Mouse (Mus musculus): ENCODE results near the gene Wipf1. TPM values are rescaled to one million over a fixed set of nuclear protein-coding genes. Genes with fewer than 3 reads are reported as not detected.

Gene Wipf1
- polyA plus RNA-seq, 1 experiment from 2014 or later: 8.2 TPM

DNA sequence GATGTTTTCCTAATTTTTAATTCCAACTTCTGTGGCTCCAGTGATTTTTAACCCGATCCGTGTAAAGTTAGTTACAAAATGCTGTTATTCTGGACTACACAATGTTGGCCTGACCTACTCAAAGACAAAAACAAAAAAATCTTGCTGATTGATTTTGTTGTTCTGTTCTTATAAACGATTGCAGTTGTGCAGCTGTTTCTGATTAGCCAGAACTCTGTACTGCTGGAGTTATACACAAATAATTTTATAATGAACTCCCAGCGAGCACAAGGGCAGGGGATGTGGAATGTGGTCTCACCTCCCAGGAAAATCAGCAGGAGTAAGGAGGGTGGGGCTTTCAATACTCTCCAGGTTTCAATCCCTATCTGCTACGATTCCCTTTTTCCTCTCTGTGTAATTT is 10.6 kb downstream of the Wipf1 start:
- Histone ChIP-seq H3K4me3 (ENCODE audit: low read depth, low read length) (no peak overlapping the region), H3K27ac (ENCODE audit: low read depth, low read length) (no peak overlapping the region), H3K27me3 (ENCODE audit: control insufficient read depth, insufficient read depth, low read length) (no peaks in the 10 kb centered on the region), H3K4me1 (ENCODE audit: control insufficient read depth, insufficient read depth, low read length) (0 out of 2 replicates have a peak, but pooled peaks cover 3% of the 10 kb centered on the region), H3K4me2 (no peak overlapping the region), H3K9ac (ENCODE audit: low read length) (no peak overlapping the region), H3K9me3 (ENCODE audit: control insufficient read depth, low read length) (no peaks in the 10 kb centered on the region), H3K36me3 (ENCODE audit: control insufficient read depth, insufficient read depth, low read length) (peaks cover 3% of the 10 kb centered on the region; the same call in 1 of the 2 replicates)
- ATAC-seq (ENCODE audit: low FRiP score) (no peak), DNase-seq (ENCODE audit: low spot score, missing footprints) (no peak)
- 87% methylated on average over 5 of the region's 5 CpGs for WGBS

DNA sequence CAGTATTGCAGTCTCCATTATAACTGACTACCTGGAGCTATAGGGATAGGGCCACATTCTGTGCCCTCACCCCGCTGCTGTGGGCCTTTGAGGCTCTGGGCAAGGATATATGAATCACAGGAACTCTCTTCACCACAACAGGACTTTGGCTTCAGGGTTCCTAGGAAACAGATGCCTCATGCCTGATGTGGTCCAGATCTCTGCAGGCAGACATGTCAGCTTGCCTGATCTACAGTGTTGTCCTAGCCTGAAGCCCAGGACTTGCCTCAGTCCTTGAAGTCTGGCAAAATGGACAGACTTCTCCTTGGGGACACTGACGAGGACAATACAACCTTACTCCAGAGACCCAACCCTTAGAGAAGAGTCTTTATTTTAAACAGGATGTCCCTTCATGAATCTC is 11.2 kb downstream of the Wipf1 start:
- Histone ChIP-seq H3K27ac (ENCODE audit: low read depth, low read length) (no peak overlapping the region), H3K9me3 (ENCODE audit: control insufficient read depth, low read length) (no peaks in the 10 kb centered on the region), H3K4me3 (ENCODE audit: low read depth, low read length) (no peak overlapping the region), H3K4me2 (no peak overlapping the region), H3K9ac (ENCODE audit: low read length) (no peak overlapping the region), H3K4me1 (ENCODE audit: control insufficient read depth, insufficient read depth, low read length) (0 out of 2 replicates have a peak, but pooled peaks cover 3% of the 10 kb centered on the region), H3K27me3 (ENCODE audit: control insufficient read depth, insufficient read depth, low read length) (no peaks in the 10 kb centered on the region), H3K36me3 (ENCODE audit: control insufficient read depth, insufficient read depth, low read length) (peaks cover 3% of the 10 kb centered on the region; the same call in 1 of the 2 replicates)
- no peak for ATAC-seq (ENCODE audit: low FRiP score)
- whole genome bisulfite sequencing: 82% methylated on average over 2 of the region's 2 CpGs
- DNase-seq (ENCODE audit: low spot score, missing footprints): no peak

DNA sequence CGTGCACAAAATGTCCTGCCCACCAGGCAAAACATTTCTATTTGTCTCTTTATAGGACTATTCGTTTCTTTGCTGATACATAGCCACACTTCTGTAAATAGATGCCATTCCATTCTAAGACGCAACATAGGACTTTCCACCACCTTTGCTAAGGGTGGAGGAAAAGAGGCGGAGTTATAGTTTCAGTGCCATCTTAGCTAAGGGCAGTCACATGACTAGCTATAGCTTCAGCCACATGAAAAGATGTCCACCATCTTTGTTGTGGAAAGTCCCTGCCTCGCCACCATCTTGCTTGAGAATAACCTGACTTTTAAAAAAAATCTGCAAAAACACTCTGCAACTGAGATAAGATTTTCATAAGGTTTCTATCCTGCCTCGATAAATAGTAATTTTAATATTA is 15.4 kb downstream of the Wipf1 start:
- H3K9ac ChIP-seq (ENCODE audit: low read length): no peak overlapping the region
- no peak overlapping the region for H3K27ac ChIP-seq (ENCODE audit: low read depth, low read length)
- peaks cover 3% of the 10 kb centered on the region; the same call in 1 of the 2 replicates for H3K36me3 ChIP-seq (ENCODE audit: control insufficient read depth, insufficient read depth, low read length)
- DNase-seq (ENCODE audit: low spot score, missing footprints) (no peak), ATAC-seq (ENCODE audit: low FRiP score) (no peak)
- H3K27me3 ChIP-seq (ENCODE audit: control insufficient read depth, insufficient read depth, low read length): no peaks in the 10 kb centered on the region
- no peaks in the 10 kb centered on the region for H3K4me1 ChIP-seq (ENCODE audit: control insufficient read depth, insufficient read depth, low read length)
- no peak overlapping the region for H3K4me2 ChIP-seq
- H3K4me3 ChIP-seq (ENCODE audit: low read depth, low read length): no peak overlapping the region
- 91% methylated on average over 6 of the region's 6 CpGs for WGBS
- no peaks in the 10 kb centered on the region for H3K9me3 ChIP-seq (ENCODE audit: control insufficient read depth, low read length)

DNA sequence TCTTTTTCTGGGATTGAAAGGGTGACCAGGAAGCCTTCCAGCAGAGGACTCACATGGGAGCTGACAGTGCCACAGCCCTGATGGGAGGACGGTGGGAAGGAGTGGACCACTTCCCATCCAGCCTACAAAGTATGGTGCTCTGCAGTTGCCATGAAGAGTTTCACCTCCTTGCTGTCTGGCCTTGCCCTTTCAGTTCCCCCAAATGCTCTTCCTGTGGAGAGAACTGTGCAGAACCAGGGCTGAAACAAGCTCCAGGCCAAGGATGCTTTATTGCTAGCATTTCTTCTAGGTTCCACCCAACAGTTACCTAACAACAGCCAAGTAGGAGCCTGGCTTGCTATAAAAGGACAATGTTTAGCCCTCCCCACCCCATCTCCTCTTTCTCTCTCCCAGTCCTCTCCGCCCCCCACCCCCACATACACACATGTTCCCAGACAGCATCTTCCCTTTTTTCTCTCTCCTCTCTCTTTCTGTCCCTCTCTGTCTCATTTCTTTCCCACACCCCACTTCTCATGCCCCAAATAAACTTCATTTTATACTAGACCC is 16.3 kb downstream of the Wipf1 start:
- H3K27ac ChIP-seq (ENCODE audit: low read depth, low read length): no peak overlapping the region
- H3K27me3 ChIP-seq (ENCODE audit: control insufficient read depth, insufficient read depth, low read length): no peaks in the 10 kb centered on the region
- no peaks in the 10 kb centered on the region for H3K9me3 ChIP-seq (ENCODE audit: control insufficient read depth, low read length)
- H3K9ac ChIP-seq (ENCODE audit: low read length): no peak overlapping the region
- ATAC-seq (ENCODE audit: low FRiP score) (no peak), DNase-seq (ENCODE audit: low spot score, missing footprints) (no peak)
- H3K4me1 ChIP-seq (ENCODE audit: control insufficient read depth, insufficient read depth, low read length): no peaks in the 10 kb centered on the region
- H3K36me3 ChIP-seq (ENCODE audit: control insufficient read depth, insufficient read depth, low read length): peaks cover 3% of the 10 kb centered on the region; the same call in 1 of the 2 replicates
- H3K4me3 ChIP-seq (ENCODE audit: low read depth, low read length): no peak overlapping the region
- WGBS: 93% methylated on average over 2 of the region's 2 CpGs
- H3K4me2 ChIP-seq: no peak overlapping the region

DNA sequence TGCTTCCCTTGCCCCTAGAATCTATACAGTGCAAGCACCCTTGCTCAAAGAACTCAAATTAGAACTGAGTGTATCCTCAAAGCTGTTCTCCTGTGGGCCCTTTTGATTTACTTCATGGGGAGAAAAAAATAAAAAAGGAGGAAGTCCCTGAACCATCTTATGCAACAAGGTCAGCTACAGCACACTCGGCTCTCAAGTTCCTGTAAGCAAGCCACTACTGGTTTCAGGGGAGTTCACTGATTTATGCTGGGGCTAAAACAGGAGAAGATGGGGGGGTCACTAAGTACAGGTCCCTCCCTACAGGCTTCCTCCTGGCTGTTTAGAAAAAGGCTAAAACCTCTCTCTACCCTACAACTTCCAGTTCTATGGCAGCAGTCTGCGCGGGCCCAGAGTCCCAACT is 17.5 kb downstream of the Wipf1 start:
- Histone ChIP-seq H3K36me3 (ENCODE audit: control insufficient read depth, insufficient read depth, low read length) (peaks cover 3% of the 10 kb centered on the region; the same call in 1 of the 2 replicates), H3K27me3 (ENCODE audit: control insufficient read depth, insufficient read depth, low read length) (no peaks in the 10 kb centered on the region), H3K4me2 (no peak overlapping the region), H3K4me1 (ENCODE audit: control insufficient read depth, insufficient read depth, low read length) (no peaks in the 10 kb centered on the region), H3K27ac (ENCODE audit: low read depth, low read length) (no peak overlapping the region), H3K9ac (ENCODE audit: low read length) (no peak overlapping the region), H3K9me3 (ENCODE audit: control insufficient read depth, low read length) (no peaks in the 10 kb centered on the region), H3K4me3 (ENCODE audit: low read depth, low read length) (no peak overlapping the region)
- ATAC-seq (ENCODE audit: low FRiP score) (no peak), DNase-seq (ENCODE audit: low spot score, missing footprints) (no peak)
- WGBS: 92% methylated on average over 3 of the region's 3 CpGs

DNA sequence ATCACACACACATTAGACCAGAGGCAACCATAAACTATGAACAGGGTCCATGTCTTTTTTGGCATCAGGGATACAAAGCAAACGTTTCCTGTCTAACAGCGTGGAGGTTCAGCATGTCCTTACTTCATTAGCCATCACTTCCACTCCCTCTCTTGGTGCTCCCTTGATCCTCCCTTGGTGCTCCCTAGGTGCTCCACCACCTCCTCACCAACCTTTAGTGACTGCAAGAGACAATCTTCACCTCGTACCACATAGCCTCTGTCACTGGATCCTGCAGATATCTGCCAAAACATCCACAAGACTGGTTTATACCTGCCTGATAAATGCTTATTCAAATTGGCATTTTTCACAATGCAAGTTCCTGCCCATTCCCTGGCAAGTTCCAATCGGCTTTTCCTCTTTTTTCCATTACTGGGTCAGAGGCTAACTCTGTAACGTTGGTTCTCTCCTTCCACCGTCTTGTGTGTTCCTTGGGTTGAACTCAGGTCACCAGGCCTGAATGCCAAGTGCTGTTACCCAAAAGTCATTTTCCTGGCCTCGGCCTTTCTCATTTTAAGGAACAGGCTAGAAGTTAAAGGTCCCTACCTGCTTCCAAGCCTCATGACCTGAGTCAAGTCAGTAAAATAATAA is 18.7 kb downstream of the Wipf1 start:
- Histone ChIP-seq H3K9ac (ENCODE audit: low read length) (no peak overlapping the region), H3K27me3 (ENCODE audit: control insufficient read depth, insufficient read depth, low read length) (no peaks in the 10 kb centered on the region), H3K4me1 (ENCODE audit: control insufficient read depth, insufficient read depth, low read length) (no peaks in the 10 kb centered on the region), H3K9me3 (ENCODE audit: control insufficient read depth, low read length) (no peaks in the 10 kb centered on the region), H3K4me3 (ENCODE audit: low read depth, low read length) (no peak overlapping the region), H3K36me3 (ENCODE audit: control insufficient read depth, insufficient read depth, low read length) (no peaks in the 10 kb centered on the region), H3K4me2 (no peak overlapping the region), H3K27ac (ENCODE audit: low read depth, low read length) (no peak overlapping the region)
- WGBS: 87% methylated on average over 7 of the region's 7 CpGs
- ATAC-seq (ENCODE audit: low FRiP score) (no peak), DNase-seq (ENCODE audit: low spot score, missing footprints) (no peak)

DNA sequence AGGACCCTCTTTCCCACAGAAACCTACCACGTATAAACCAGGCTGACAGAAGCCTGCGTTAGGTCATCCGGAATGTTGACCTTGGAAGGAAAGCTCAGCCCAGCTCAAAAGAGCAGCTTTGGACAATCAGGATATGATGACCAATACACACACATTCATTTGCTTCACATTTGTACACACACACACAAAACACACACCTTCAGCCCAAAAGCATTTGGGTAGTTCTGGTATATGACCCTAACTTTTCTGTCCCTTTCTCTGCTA is 19.6 kb downstream of the Wipf1 start:
- 78% methylated on average over 3 of the region's 3 CpGs for WGBS
- Histone ChIP-seq H3K4me1 (ENCODE audit: control insufficient read depth, insufficient read depth, low read length) (no peaks in the 10 kb centered on the region), H3K9me3 (ENCODE audit: control insufficient read depth, low read length) (no peaks in the 10 kb centered on the region), H3K4me2 (no peak overlapping the region), H3K27ac (ENCODE audit: low read depth, low read length) (no peak overlapping the region), H3K36me3 (ENCODE audit: control insufficient read depth, insufficient read depth, low read length) (no peaks in the 10 kb centered on the region), H3K9ac (ENCODE audit: low read length) (no peak overlapping the region), H3K4me3 (ENCODE audit: low read depth, low read length) (no peak overlapping the region), H3K27me3 (ENCODE audit: control insufficient read depth, insufficient read depth, low read length) (no peaks in the 10 kb centered on the region)
- ATAC-seq (ENCODE audit: low FRiP score) (no peak), DNase-seq (ENCODE audit: low spot score, missing footprints) (no peak)

DNA sequence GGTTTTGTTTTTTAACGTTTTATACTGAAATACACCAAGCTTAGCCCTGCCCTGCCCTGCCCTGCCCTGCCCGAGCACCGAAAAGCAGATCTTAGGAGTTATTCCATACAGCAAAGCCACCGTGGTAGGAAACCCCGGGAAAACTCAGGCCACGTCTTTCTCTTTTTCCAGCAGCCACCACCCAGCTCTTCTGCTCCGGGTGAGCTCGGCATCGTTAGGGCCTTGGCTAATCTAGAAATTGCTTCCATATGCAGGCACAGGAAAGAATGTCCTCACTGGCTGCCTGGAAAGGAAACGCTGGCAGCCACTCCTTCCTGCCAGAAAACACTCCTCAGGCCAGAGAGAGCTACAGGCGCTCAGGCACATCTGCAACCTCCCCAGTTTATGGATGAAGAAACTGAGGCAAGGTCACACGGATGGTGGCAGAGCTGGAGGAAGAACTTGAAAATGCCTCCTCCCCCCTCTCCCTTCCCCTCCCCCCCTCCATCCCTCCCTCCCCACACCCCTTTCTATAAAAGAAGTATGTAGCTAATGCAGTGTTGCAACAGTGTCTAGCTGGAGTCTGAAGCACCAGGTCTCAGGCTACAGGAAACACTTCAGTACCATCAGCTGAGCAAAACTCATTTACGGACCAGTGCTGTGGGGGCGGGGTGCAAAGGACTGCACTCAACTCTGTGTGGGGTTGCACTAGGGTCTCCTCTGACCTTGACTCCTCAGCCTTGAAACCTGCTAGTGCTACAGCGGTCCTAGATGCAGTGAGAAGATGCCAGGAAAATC is 20.1 kb downstream of the Wipf1 start:
- Histone ChIP-seq H3K4me1 (ENCODE audit: control insufficient read depth, insufficient read depth, low read length) (no peaks in the 10 kb centered on the region), H3K4me3 (ENCODE audit: low read depth, low read length) (no peak overlapping the region), H3K27me3 (ENCODE audit: control insufficient read depth, insufficient read depth, low read length) (no peaks in the 10 kb centered on the region), H3K9ac (ENCODE audit: low read length) (no peak overlapping the region), H3K9me3 (ENCODE audit: control insufficient read depth, low read length) (no peaks in the 10 kb centered on the region), H3K27ac (ENCODE audit: low read depth, low read length) (no peak overlapping the region), H3K4me2 (no peak overlapping the region), H3K36me3 (ENCODE audit: control insufficient read depth, insufficient read depth, low read length) (no peaks in the 10 kb centered on the region)
- 76% methylated on average over 15 of the region's 15 CpGs for WGBS
- no peak for ATAC-seq (ENCODE audit: low FRiP score)
- DNase-seq (ENCODE audit: low spot score, missing footprints): no peak

DNA sequence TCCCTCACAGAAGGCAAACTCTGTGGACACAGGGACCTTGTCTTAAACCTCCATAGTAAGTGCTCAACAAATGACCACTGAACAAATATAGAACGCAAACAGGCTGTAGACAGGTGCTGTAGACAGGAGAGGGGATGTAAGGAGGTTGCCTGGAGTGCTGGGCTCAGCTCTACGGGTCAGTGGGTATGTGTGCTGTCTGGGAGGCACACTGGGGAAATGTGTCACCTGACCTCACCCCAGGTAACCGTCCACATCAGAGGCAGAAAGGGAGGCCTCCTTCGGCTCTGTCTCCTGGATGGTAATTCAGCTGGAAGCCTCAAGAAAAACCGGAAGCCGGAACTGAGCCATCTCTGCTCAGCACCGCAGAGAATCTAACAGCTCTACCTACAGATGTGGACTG is 21.6 kb downstream of the Wipf1 start:
- WGBS: 76% methylated on average over 7 of the region's 7 CpGs
- H3K4me3 ChIP-seq (ENCODE audit: low read depth, low read length): no peak overlapping the region
- H3K9me3 ChIP-seq (ENCODE audit: control insufficient read depth, low read length): no peaks in the 10 kb centered on the region
- ATAC-seq (ENCODE audit: low FRiP score) (no peak), DNase-seq (ENCODE audit: low spot score, missing footprints) (no peak)
- no peaks in the 10 kb centered on the region for H3K27me3 ChIP-seq (ENCODE audit: control insufficient read depth, insufficient read depth, low read length)
- H3K27ac ChIP-seq (ENCODE audit: low read depth, low read length): no peak overlapping the region
- H3K9ac ChIP-seq (ENCODE audit: low read length): no peak overlapping the region
- H3K36me3 ChIP-seq (ENCODE audit: control insufficient read depth, insufficient read depth, low read length): no peaks in the 10 kb centered on the region
- H3K4me2 ChIP-seq: no peak overlapping the region
- H3K4me1 ChIP-seq (ENCODE audit: control insufficient read depth, insufficient read depth, low read length): no peaks in the 10 kb centered on the region
